Mouse (Mus musculus) ES-Bruce4 (cell line): ENCODE results near the gene Cela3b.

ENCODE experiments used
- CTCF ChIP-seq: IDR thresholded peaks from one replicate; pipeline ENCODE4 v1.8.1; 2011; ENCODE audit warnings: low read depth, low read length
- EP300 ChIP-seq: IDR thresholded peaks from 2 replicates; pipeline ENCODE4 v1.6.1; 2011; ENCODE audit warnings: low read depth, low read length; ENCODE audit not compliant: insufficient read depth
- POLR2A ChIP-seq: IDR thresholded peaks from one replicate; pipeline ENCODE4 v1.8.1; 2011; ENCODE audit warnings: low read length; ENCODE audit not compliant: insufficient read depth

DNA sequence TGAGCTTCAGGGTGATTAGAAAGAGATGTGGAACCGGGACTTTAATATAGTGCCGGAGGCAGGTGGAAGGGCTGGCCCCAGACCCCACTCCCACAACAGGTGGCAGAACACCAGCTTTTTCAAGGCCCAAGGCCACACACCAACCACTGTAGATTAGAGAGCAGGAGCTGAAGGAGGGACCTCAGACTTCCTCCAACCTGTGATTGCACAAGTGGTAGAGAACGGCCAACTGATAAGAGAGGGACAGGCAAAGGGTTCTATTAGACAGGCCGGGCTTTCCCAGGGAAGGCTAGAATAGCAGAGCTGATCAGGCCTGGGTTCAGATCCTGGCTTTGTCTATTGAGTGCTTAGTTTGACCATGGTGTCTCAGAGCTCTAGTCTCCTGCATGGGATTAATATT lies at the start of gene Cela3b:
- TF ChIP-seq CTCF (no peak), POLR2A (no peak), EP300 (no peak)
